Mouse (Mus musculus) hindbrain, postnatal 0 days (tissue): ENCODE measurements at regions not wholly inside any gene's neighbourhood (a gene's known extent, or its start where the extent isn't known, plus 50 kb on each side); places are given as distances from the start of the nearest gene placed in this dataset.

Source experiments
- ATAC-seq: fragments of 200-750 bp; cut with Nextera tagmentation; 2 replicates; pipeline ENCODE4 v1.8.0; 2017; ENCODE audit warnings: mild to moderate bottlenecking, moderate TSS enrichment, moderate library complexity
- DNase-seq: peaks from one replicate; pipeline ENCODE4 v3.0.0-alpha.2; 2015; ENCODE audit warnings: low spot score
- H3K27ac ChIP-seq: fragments of 300-500 bp; sonication (generic); 2 replicates; pipeline ENCODE4 v1.5.1; 2014; ENCODE audit warnings: mild to moderate bottlenecking
- H3K27me3 ChIP-seq: fragments of 300-500 bp; sonication (generic); 2 replicates; pipeline ENCODE4 v1.6.1; 2014; ENCODE audit warnings: low read length, mixed read lengths; ENCODE audit not compliant: insufficient read depth
- H3K36me3 ChIP-seq: fragments of 300-500 bp; sonication (generic); 2 replicates; pipeline ENCODE4 v1.6.1; 2014; ENCODE audit warnings: low read length, mixed read lengths; ENCODE audit not compliant: insufficient read depth
- H3K4me1 ChIP-seq: fragments of 300-500 bp; sonication (generic); 2 replicates; pipeline ENCODE4 v1.6.1; 2014; ENCODE audit warnings: antibody characterized with exemption, low read length, mixed read lengths; ENCODE audit not compliant: insufficient read depth
- H3K4me2 ChIP-seq: fragments of 300-500 bp; sonication (generic); 2 replicates; pipeline ENCODE4 v1.6.1; 2014; ENCODE audit warnings: low read depth, mild to moderate bottlenecking, low read length, moderate library complexity, mixed read lengths
- H3K4me3 ChIP-seq: fragments of 300-500 bp; sonication (generic); 2 replicates; pipeline ENCODE4 v1.5.1; 2014; ENCODE audit warnings: low read length
- H3K9ac ChIP-seq: fragments of 300-500 bp; sonication (generic); replicated peaks from 2 replicates; pipeline ENCODE4 v1.6.1; 2014; ENCODE audit warnings: mild to moderate bottlenecking, low read length, moderate library complexity, mixed read lengths
- H3K9me3 ChIP-seq: fragments of 300-500 bp; sonication (generic); 2 replicates; pipeline ENCODE4 v1.6.1; 2016; ENCODE audit warnings: low read length, mixed read lengths
- CTCF ChIP-seq: IDR thresholded peaks from 2 replicates; pipeline ENCODE4 v1.5.1; 2016; ENCODE audit warnings: antibody characterized with exemption, control low read depth, low read depth
- WGBS: fragments of 180-500 bp; shearing (Covaris S2); extraction: QIAGEN DNeasy Blood & Tissue Kit; methylation state at CpG from one replicate; pipeline ENCODE4 v1.1.7; 2014; 5-methylcytosine and 5-hydroxymethylcytosine counted together

- WGBS, result 61% methylated on average over 7 of the region's 7 CpGs
- Histone ChIP-seq H3K27me3 (no peaks in the 10 kb centered on the region), H3K9me3 (no peaks in the 10 kb centered on the region), H3K27ac (peak overlapping the region; percentile 22; the same call in 1 of the 2 replicates), H3K36me3 (no peaks in the 10 kb centered on the region), H3K9ac (no peak overlapping the region), H3K4me1 (no peaks in the 10 kb centered on the region), H3K4me2 (no peak overlapping the region), H3K4me3 (no peak overlapping the region)
- TF ChIP-seq CTCF, result 0 out of 2 replicates have a peak, but pooled peaks have one; percentile 2
- peak; percentile 27 for DNase-seq
- 0 out of 2 replicates have a peak, but pooled peaks have one; percentile 34 for ATAC-seq
Observed at GRCm38 (mm10) chr5:43339671-43340070, 106.7 kb downstream of the Cpeb2 start.

- H3K27me3 ChIP-seq, result no peaks in the 10 kb centered on the region
- no peak overlapping the region for H3K9ac ChIP-seq
- 91% methylated on average over 2 of the region's 2 CpGs for WGBS
- no peak overlapping the region for H3K27ac ChIP-seq
- no peak overlapping the region for H3K4me2 ChIP-seq
- H3K4me1 ChIP-seq, result no peaks in the 10 kb centered on the region
- H3K9me3 ChIP-seq, result no peaks in the 10 kb centered on the region
- no peak for TF ChIP-seq CTCF
- no peaks in the 10 kb centered on the region for H3K36me3 ChIP-seq
- DNase-seq (no peak), ATAC-seq (no peak)
- no peak overlapping the region for H3K4me3 ChIP-seq
Observed at GRCm38 (mm10) chr5:43341475-43341874, 108.5 kb downstream of the Cpeb2 start.

GRCm38 (mm10) chr5:43344441-43344840 is 111.5 kb downstream of the Cpeb2 start:
- 89% methylated on average over 1 of the region's 1 CpGs for WGBS
- H3K36me3 ChIP-seq, result no peaks in the 10 kb centered on the region
- no peaks in the 10 kb centered on the region for H3K27me3 ChIP-seq
- no peaks in the 10 kb centered on the region for H3K4me1 ChIP-seq
- no peak overlapping the region for H3K9ac ChIP-seq
- no peak overlapping the region for H3K27ac ChIP-seq
- no peak for ATAC-seq
- DNase-seq, result no peak
- no peak overlapping the region for H3K4me3 ChIP-seq
- TF ChIP-seq CTCF, result no peak
- H3K9me3 ChIP-seq, result no peaks in the 10 kb centered on the region
- no peak overlapping the region for H3K4me2 ChIP-seq

GRCm38 (mm10) chr5:43350987-43351386 is 118.0 kb downstream of the Cpeb2 start:
- peaks cover 13% of the 10 kb centered on the region for H3K4me1 ChIP-seq
- no peaks in the 10 kb centered on the region for H3K36me3 ChIP-seq
- no peaks in the 10 kb centered on the region for H3K9me3 ChIP-seq
- no peak overlapping the region for H3K9ac ChIP-seq
- DNase-seq (no peak), ATAC-seq (no peak)
- H3K4me2 ChIP-seq, result no peak overlapping the region
- no peak for TF ChIP-seq CTCF
- 85% methylated on average over 2 of the region's 2 CpGs for WGBS
- H3K4me3 ChIP-seq, result no peak overlapping the region
- H3K27me3 ChIP-seq, result no peaks in the 10 kb centered on the region
- H3K27ac ChIP-seq, result no peak overlapping the region

- ATAC-seq, result 0 out of 2 replicates have a peak, but pooled peaks have one; percentile 48
- no peak for TF ChIP-seq CTCF
- peak overlapping the region; percentile 48; the same call in 1 of the 2 replicates for H3K27ac ChIP-seq
Observed at GRCm38 (mm10) chr5:43353021-43353990, 120.3 kb downstream of the Cpeb2 start.

GRCm38 (mm10) chr5:43354351-43354942 is 121.5 kb downstream of the Cpeb2 start:
- DNase-seq, result no peak
- Histone ChIP-seq H3K9ac (no peak overlapping the region), H3K4me2 (peak overlapping the region; percentile 58), H3K27me3 (no peaks in the 10 kb centered on the region), H3K4me1 (peaks cover 13% of the 10 kb centered on the region), H3K27ac (0 out of 2 replicates have a peak overlapping the region, but pooled peaks have one; percentile 56), H3K36me3 (no peaks in the 10 kb centered on the region), H3K9me3 (no peaks in the 10 kb centered on the region), H3K4me3 (peak overlapping the region; percentile 31)
- WGBS, result 50% methylated on average over 14 of the region's 14 CpGs
- no peak for ATAC-seq
- TF ChIP-seq CTCF, result no peak

More at GRCm38 (mm10) chr5:43353021-43353990, 120.3 kb downstream of the Cpeb2 start:
- Histone ChIP-seq H3K9ac (no peak overlapping the region), H3K27me3 (no peaks in the 10 kb centered on the region), H3K4me2 (no peak overlapping the region), H3K9me3 (no peaks in the 10 kb centered on the region), H3K4me1 (peaks cover 13% of the 10 kb centered on the region), H3K4me3 (no peak overlapping the region), H3K36me3 (no peaks in the 10 kb centered on the region)
- peak; percentile 64 for DNase-seq
- WGBS, result 43% methylated on average over 23 of the region's 23 CpGs
